ENCODE assay signal across 9 mouse cellular contexts in genomic region chr4:133220656-133221055, GRCm38 (mm10). TPM values are rescaled to one million over a fixed set of nuclear protein-coding genes. Genes with fewer than 3 reads are reported as not detected.
DNase-seq lines count a peak whose midpoint lies in the region; ATAC-seq lines count a peak whose summit lies in the region.
"Had no signal": no experiment of that assay in that cellular context is flagged by ENCODE, and none has a peak within 500 bp of the region (broad histone marks: within the 10 kb centered on the region; RNA-seq: fewer than 3 reads in every experiment).

No protein-coding gene starts in this region.

- H3K4me2 ChIP-seq in lung, embryonic 16.5 days (ENCODE audit: low read depth, low read length) = peak overlapping the region; percentile 60

- H3K27ac ChIP-seq in forebrain, embryonic 10.5 days = no peak overlapping the region
- no peak overlapping the region for H3K27ac ChIP-seq in lung, embryonic 16.5 days (ENCODE audit: low read length)

- H3K27me3 ChIP-seq in forebrain, embryonic 10.5 days (ENCODE audit: poor library complexity, severe bottlenecking) = peaks cover 75% of the 10 kb centered on the region
- H3K27me3 ChIP-seq in lung, embryonic 16.5 days (ENCODE audit: control insufficient read depth, insufficient read depth, low read depth, low read length) = peaks cover 4% of the 10 kb centered on the region; the same call in 1 of the 2 replicates

- WGBS in forebrain, embryonic 10.5 days = 2% methylated on average over 25 of the region's 25 CpGs
- under 1% methylated on average over 25 of the region's 25 CpGs for WGBS in lung, embryonic 16.5 days

- peak; percentile 37 to 47 for DNase-seq in cerebellum, postnatal 14 days
- no peak for DNase-seq in cerebellum, adult 9-10 months
- DNase-seq in forebrain, embryonic 10.5 days (ENCODE audit: extremely low spot score, low spot score) = no peak
- peak; percentile 66 for DNase-seq in kidney, adult 9 months
- no peak for DNase-seq in B cell, adult 2 months
- DNase-seq in natural killer cell, adult 2 months (ENCODE audit: low spot score in 2 of 2) = no peak
- no peak for DNase-seq in layer of hippocampus, adult 18-20 months (ENCODE audit: low spot score in 2 of 2)

- H3K9me3 ChIP-seq in forebrain, embryonic 10.5 days = no peaks in the 10 kb centered on the region
- no peaks in the 10 kb centered on the region for H3K9me3 ChIP-seq in lung, embryonic 16.5 days (ENCODE audit: control insufficient read depth, low read length)

- no peaks in the 10 kb centered on the region for H3K36me3 ChIP-seq in forebrain, embryonic 10.5 days (replicated peaks)
- no peaks in the 10 kb centered on the region for H3K36me3 ChIP-seq in lung, embryonic 16.5 days (ENCODE audit: control insufficient read depth, insufficient read depth, low read length)

- H3K4me3 ChIP-seq in forebrain, embryonic 10.5 days = peak overlapping the region; percentile 45
- peak overlapping the region; percentile 43 for H3K4me3 ChIP-seq in lung, embryonic 16.5 days (ENCODE audit: low read length)
- H3K4me3 ChIP-seq: erythroblast, embryonic 14.5 days had no signal

- peak; percentile 61; the same call in 1 of the 2 replicates for ATAC-seq in lung, embryonic 16.5 days (ENCODE audit: low read depth)

- H3K4me1 ChIP-seq in forebrain, embryonic 10.5 days = peaks cover 37% of the 10 kb centered on the region
- H3K4me1 ChIP-seq in lung, embryonic 16.5 days (replicated peaks; ENCODE audit: control insufficient read depth, insufficient read depth, low read length) = peaks cover 4% of the 10 kb centered on the region

- H3K9ac ChIP-seq in lung, embryonic 16.5 days (ENCODE audit: low read length) = peak overlapping the region; percentile 57; the same call in 1 of the 2 replicates

RNA-seq across cellular contexts. Expression of gene Gpr3, which starts 8.3 kb away (rescaled TPM):
- 0.06 and 0.27 TPM in 2 replicates for polyA plus RNA-seq in forebrain, embryonic 10.5 days (2016; fragmentation: Nextera tagmentation; extraction: Ambion mirVana)
- polyA plus RNA-seq in lung, embryonic 16.5 days (2015; fragmentation: Nextera tagmentation; extraction: Ambion mirVana) = 0.15 TPM in 1 of 2 replicates, not detected in the other
- 1 to 10 TPM; 7.3 to 7.6 TPM for total RNA-seq in layer of hippocampus, adult 18-20 months (2021)
- polyA plus RNA-seq: erythroblast, embryonic 14.5 days had no signal

RNA-seq across cellular contexts. Expression of gene Cd164l2, which starts 8.7 kb away (rescaled TPM):
- 1.2 and 2.5 TPM in 2 replicates for polyA plus RNA-seq in forebrain, embryonic 10.5 days (2016; fragmentation: Nextera tagmentation; extraction: Ambion mirVana)
- polyA plus RNA-seq in lung, embryonic 16.5 days (2015; fragmentation: Nextera tagmentation; extraction: Ambion mirVana) = 7.7 and 13.2 TPM in 2 replicates
- 1 to 10 TPM; 3.0 to 3.4 TPM for total RNA-seq in layer of hippocampus, adult 18-20 months (2021)
- polyA plus RNA-seq: erythroblast, embryonic 14.5 days had no signal

RNA-seq across cellular contexts. Expression of gene Map3k6, which starts 20.0 kb away (rescaled TPM):
- 1.7 and 1.8 TPM in 2 replicates for polyA plus RNA-seq in forebrain, embryonic 10.5 days (2016; fragmentation: Nextera tagmentation; extraction: Ambion mirVana)
- polyA plus RNA-seq in lung, embryonic 16.5 days (2015; fragmentation: Nextera tagmentation; extraction: Ambion mirVana) = 4.2 and 4.3 TPM in 2 replicates
- 1 to 10 TPM; 5.6 to 6.9 TPM for total RNA-seq in layer of hippocampus, adult 18-20 months (2021)

RNA-seq across cellular contexts. Expression of gene Sytl1, which starts 42.3 kb away (rescaled TPM):
- 0.67 and 1.0 TPM in 2 replicates for polyA plus RNA-seq in forebrain, embryonic 10.5 days (2016; fragmentation: Nextera tagmentation; extraction: Ambion mirVana)
- 2.4 and 3.0 TPM in 2 replicates for polyA plus RNA-seq in lung, embryonic 16.5 days (2015; fragmentation: Nextera tagmentation; extraction: Ambion mirVana)
- 1 to 10 TPM in 1 of 2 experiments, under 1 TPM in 1; 0.68 to 1.6 TPM for total RNA-seq in layer of hippocampus, adult 18-20 months (2021)

RNA-seq across cellular contexts. Expression of gene Tmem222, which starts 56.9 kb away (rescaled TPM):
- 85.8 and 91.6 TPM in 2 replicates for polyA plus RNA-seq in forebrain, embryonic 10.5 days (2016; fragmentation: Nextera tagmentation; extraction: Ambion mirVana)
- polyA plus RNA-seq in lung, embryonic 16.5 days (2015; fragmentation: Nextera tagmentation; extraction: Ambion mirVana) = 75.9 and 79.3 TPM in 2 replicates
- total RNA-seq in layer of hippocampus, adult 18-20 months (2021) = 10 to 100 TPM; 92.1 to 96.1 TPM

Comparison
In these comparisons a context has a peak if more than half of its experiments do, and no peak if none do; other contexts are left out.
1. DNase-seq: peak in cerebellum, postnatal 14 days (2 of 2) and kidney, adult 9 months (single experiment); none in cerebellum, adult 9-10 months (single experiment), forebrain, embryonic 10.5 days (single experiment), B cell, adult 2 months (0 of 2), natural killer cell, adult 2 months (0 of 2) and layer of hippocampus, adult 18-20 months (0 of 2).